Mouse (Mus musculus) effector memory CD4-positive, alpha-beta T cell, adult 5 months (primary cell): Measurements from ENCODE around the gene Map3k21. TPM values are rescaled to one million over a fixed set of nuclear protein-coding genes. Genes with fewer than 3 reads are reported as not detected.

Source experiments
- polyA plus RNA-seq: library from polyadenylated mRNA; unstranded; fragments of 100-300 nt; shearing (Covaris generic); gene quantifications from one replicate; pipeline ENCODE4 v1.2.1, GENCODE M21; 2017

Gene Map3k21
- polyA plus RNA-seq: not detected

GRCm38 (mm10) chr8:125910365-125911228 lies at the start of gene Map3k21:
Gene Map3k21 (plus strand): TSS chr8:125910450.

GRCm38 (mm10) chr8:125897868-125898788 lies 12.1 kb upstream of the Map3k21 start, which contains the start of gene Pcnx2:
Gene Pcnx2 (minus strand): TSS chr8:125898317.

GRCm38 (mm10) chr8:125995101-125995986 lies 85.1 kb downstream of the Map3k21 start, which contains the start of gene Kcnk1:
Gene Kcnk1 (plus strand): TSS chr8:125995170.

Other genes starting within 250 kb of the Map3k21 start
- gene Map10, start 240.6 kb upstream of the Map3k21 start, polyA plus RNA-seq: 0.31 TPM
- gene Ntpcr, start 180.5 kb upstream of the Map3k21 start, polyA plus RNA-seq: 13.8 TPM
- gene Pcnx2, start 12.1 kb upstream of the Map3k21 start, polyA plus RNA-seq: 0.14 TPM
- gene Kcnk1, start 84.7 kb downstream of the Map3k21 start, polyA plus RNA-seq: not detected